Comparison of ENCODE assay signal across 8 mouse cellular contexts in the genomic region with DNA sequence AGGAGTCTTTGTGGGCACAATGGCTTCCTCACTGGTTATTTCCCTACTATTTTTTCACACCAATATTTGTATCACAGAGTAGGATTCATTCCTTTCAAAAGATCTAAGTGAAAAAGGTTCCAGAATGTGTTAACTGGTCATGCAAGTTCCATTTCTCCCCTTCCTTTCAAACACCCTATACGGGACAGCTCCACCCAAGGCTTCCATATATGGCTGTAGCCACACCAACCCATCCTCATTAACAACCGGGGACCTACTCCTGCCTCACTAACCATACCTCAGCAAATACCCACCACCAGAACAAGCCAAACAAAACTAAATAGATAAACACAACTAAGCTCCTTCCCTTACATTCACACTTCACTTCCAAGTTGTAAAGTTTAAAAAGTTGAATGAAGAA. TPM values are rescaled to one million over a fixed set of nuclear protein-coding genes. Genes with fewer than 3 reads are reported as not detected.
DNase-seq lines count a peak whose midpoint lies in the region; ATAC-seq lines count a peak whose summit lies in the region.

No protein-coding gene starts in this region.

- H3K27ac ChIP-seq in heart, embryonic 12.5 days (ENCODE audit: poor library complexity, severe bottlenecking): no peak overlapping the region
- no peak overlapping the region for H3K27ac ChIP-seq in hindbrain, embryonic 12.5 days
- H3K27ac ChIP-seq in midbrain, embryonic 12.5 days (replicated peaks): no peak overlapping the region

- WGBS in heart, embryonic 12.5 days: 2% methylated on average over 2 of the region's 2 CpGs
- 9% methylated on average over 2 of the region's 2 CpGs for WGBS in hindbrain, embryonic 12.5 days
- WGBS in midbrain, embryonic 12.5 days: 10% methylated on average over 2 of the region's 2 CpGs

- no peaks in the 10 kb centered on the region for H3K9me3 ChIP-seq in heart, embryonic 12.5 days (replicated peaks)
- no peaks in the 10 kb centered on the region for H3K9me3 ChIP-seq in hindbrain, embryonic 12.5 days (replicated peaks)
- H3K9me3 ChIP-seq in midbrain, embryonic 12.5 days: no peaks in the 10 kb centered on the region

- H3K27me3 ChIP-seq in heart, embryonic 12.5 days (replicated peaks): no peaks in the 10 kb centered on the region
- no peaks in the 10 kb centered on the region for H3K27me3 ChIP-seq in hindbrain, embryonic 12.5 days
- no peaks in the 10 kb centered on the region for H3K27me3 ChIP-seq in midbrain, embryonic 12.5 days

- H3K9ac ChIP-seq in heart, embryonic 12.5 days: no peak overlapping the region
- H3K9ac ChIP-seq in hindbrain, embryonic 12.5 days: peak overlapping the region; percentile 89
- H3K9ac ChIP-seq in midbrain, embryonic 12.5 days (replicated peaks): peak overlapping the region; percentile 32

- H3K4me2 ChIP-seq in heart, embryonic 12.5 days: peak overlapping the region; percentile 92
- H3K4me2 ChIP-seq in hindbrain, embryonic 12.5 days (replicated peaks): peak overlapping the region; percentile 67
- peak overlapping the region; percentile 71 for H3K4me2 ChIP-seq in midbrain, embryonic 12.5 days (replicated peaks)

- intact Hi-C loops in left cerebral cortex, postnatal 10 days (cut with DNase I): loop anchor here (5.0 kb wide), 2 partner anchors 76 to 171 kb away; a partner anchor contains a TSS

- peaks cover 25% of the 10 kb centered on the region for H3K36me3 ChIP-seq in heart, embryonic 12.5 days
- peaks cover 17% of the 10 kb centered on the region; the same call in 1 of the 2 replicates for H3K36me3 ChIP-seq in hindbrain, embryonic 12.5 days
- H3K36me3 ChIP-seq in midbrain, embryonic 12.5 days: peaks cover 22% of the 10 kb centered on the region

- peaks cover 15% of the 10 kb centered on the region for H3K4me1 ChIP-seq in heart, embryonic 12.5 days (replicated peaks)
- peaks cover 28% of the 10 kb centered on the region for H3K4me1 ChIP-seq in hindbrain, embryonic 12.5 days
- H3K4me1 ChIP-seq in midbrain, embryonic 12.5 days: peaks cover 28% of the 10 kb centered on the region

- no peak for ATAC-seq in heart, embryonic 12.5 days (ENCODE audit: insufficient number of reproducible peaks, low FRiP score)
- ATAC-seq in hindbrain, embryonic 12.5 days (ENCODE audit: low FRiP score): no peak
- ATAC-seq in midbrain, embryonic 12.5 days (ENCODE audit: low FRiP score, low read depth): no peak

- no peak for DNase-seq in heart, adult 9 months (ENCODE audit: low spot score in 2 of 2)
- DNase-seq in R1 (ENCODE audit: low read depth, low spot score): peak; percentile 31
- DNase-seq in right cerebral cortex, postnatal 14 days: no peak
- DNase-seq in kidney, adult 11 months: no peak
- DNase-seq in left cerebral cortex, postnatal 10 days (ENCODE audit: extremely low spot score in 1 of 2, low spot score in 2 of 2): no peak

- peak overlapping the region; percentile 79 for H3K4me3 ChIP-seq in heart, embryonic 12.5 days
- peak overlapping the region; percentile 84 for H3K4me3 ChIP-seq in hindbrain, embryonic 12.5 days
- peak overlapping the region; percentile 79 for H3K4me3 ChIP-seq in midbrain, embryonic 12.5 days

RNA-seq across cellular contexts. Expression of a gene that starts 1.6 kb away (rescaled TPM):
- 48.5 and 51.7 TPM in 2 replicates for polyA plus RNA-seq in heart, embryonic 12.5 days (2016; fragmentation: Nextera tagmentation; extraction: Ambion mirVana)
- 87.1 and 91.0 TPM in 2 replicates for polyA plus RNA-seq in hindbrain, embryonic 12.5 days (2016; fragmentation: Nextera tagmentation; extraction: Ambion mirVana)
- 93.3 and 94.9 TPM in 2 replicates for polyA plus RNA-seq in midbrain, embryonic 12.5 days (2016; fragmentation: Nextera tagmentation; extraction: Ambion mirVana)
- total RNA-seq in left cerebral cortex, postnatal 10 days (2021): 10 to 100 TPM; 25.5 to 29.9 TPM
